Mouse (Mus musculus) forebrain, embryonic 11.5 days (tissue): ENCODE measurements around the gene Gm28269. TPM values are rescaled to one million over a fixed set of nuclear protein-coding genes. Genes with fewer than 3 reads are reported as not detected.

Source experiments
- ATAC-seq: fragments of 200-750 bp; cut with Nextera tagmentation; replicated peaks from 2 replicates; pipeline ENCODE4 v1.8.0; 2017; ENCODE audit warnings: moderate TSS enrichment; ENCODE audit not compliant: low FRiP score
- DNase-seq: peaks from one replicate; pipeline ENCODE4 v3.0.0-alpha.2; 2017; ENCODE audit warnings: low spot score
- H3K27ac ChIP-seq: fragments of 300-500 bp; sonication (generic); 2 replicates; pipeline ENCODE4 v1.5.1; 2014; ENCODE audit warnings: low read depth, low read length
- H3K27me3 ChIP-seq: fragments of 300-500 bp; sonication (generic); 2 replicates; pipeline ENCODE4 v1.6.1; 2014; ENCODE audit warnings: mild to moderate bottlenecking, low read length, mixed read lengths; ENCODE audit not compliant: control insufficient read depth, insufficient read depth
- H3K36me3 ChIP-seq: fragments of 300-500 bp; sonication (generic); 2 replicates; pipeline ENCODE4 v1.6.1; 2014; ENCODE audit warnings: mild to moderate bottlenecking, low read length, moderate library complexity, mixed read lengths; ENCODE audit not compliant: control insufficient read depth, insufficient read depth
- H3K4me1 ChIP-seq: fragments of 300-500 bp; sonication (generic); replicated peaks from 2 replicates; pipeline ENCODE4 v1.6.1; 2014; ENCODE audit warnings: low read length, mixed read lengths; ENCODE audit not compliant: control insufficient read depth, insufficient read depth
- H3K4me2 ChIP-seq: fragments of 300-500 bp; sonication (generic); 2 replicates; pipeline ENCODE4 v1.6.1; 2014; ENCODE audit warnings: low read depth, mild to moderate bottlenecking, low read length, moderate library complexity, mixed read lengths; ENCODE audit not compliant: severe bottlenecking
- H3K4me3 ChIP-seq: fragments of 300-500 bp; sonication (generic); 2 replicates; pipeline ENCODE4 v1.5.1; 2014; ENCODE audit warnings: low read depth, low read length
- H3K9ac ChIP-seq: fragments of 300-500 bp; sonication (generic); 2 replicates; pipeline ENCODE4 v1.6.1; 2014; ENCODE audit warnings: low read length
- H3K9me3 ChIP-seq: fragments of 300-500 bp; sonication (generic); 2 replicates; pipeline ENCODE4 v1.6.1; 2016; ENCODE audit warnings: low read length, mixed read lengths; ENCODE audit not compliant: control insufficient read depth
- WGBS: fragments of 180-500 bp; shearing (Covaris S2); extraction: QIAGEN DNeasy Blood & Tissue Kit; methylation state at CpG from one replicate; pipeline ENCODE4 v1.1.7; 2014; 5-methylcytosine and 5-hydroxymethylcytosine counted together
- polyA plus RNA-seq: library from polyadenylated mRNA; unstranded; fragments of >200 nt; fragmentation: Nextera tagmentation; extraction: Ambion mirVana; gene quantifications from 2 replicates; pipeline ENCODE4 v1.2.1, GENCODE M21; 2014

Gene Gm28269
- polyA plus RNA-seq = not detected in 2 replicates

- Histone ChIP-seq H3K4me1 (no peaks in the 10 kb centered on the region), H3K27ac (no peak within 1 kb of the TSS), H3K4me3 (no peak within 1 kb of the TSS), H3K27me3 (no peaks in the 10 kb centered on the region), H3K36me3 (no peaks in the 10 kb centered on the region), H3K4me2 (no peak within 1 kb of the TSS), H3K9ac (no peak within 1 kb of the TSS), H3K9me3 (no peaks in the 10 kb centered on the region)
- ATAC-seq (no peak), DNase-seq (no peak)
These were observed at the start of gene Gm28269 for GRCm38 (mm10) chrX:21744997-21745396. Gene Gm28269 (minus strand): TSS chrX:21745097.

GRCm38 (mm10) chrX:21716885-21717284, 28.0 kb downstream of the Gm28269 start:
- Histone ChIP-seq H3K4me3 (no peak overlapping the region), H3K9ac (no peak overlapping the region), H3K4me1 (no peaks in the 10 kb centered on the region), H3K9me3 (no peaks in the 10 kb centered on the region), H3K4me2 (no peak overlapping the region), H3K27me3 (no peaks in the 10 kb centered on the region), H3K36me3 (no peaks in the 10 kb centered on the region), H3K27ac (no peak overlapping the region)
- WGBS = 87% methylated on average over 2 of the region's 2 CpGs
- DNase-seq = no peak
- no peak for ATAC-seq

- Histone ChIP-seq H3K27ac (no peak overlapping the region), H3K27me3 (no peaks in the 10 kb centered on the region), H3K9me3 (no peaks in the 10 kb centered on the region), H3K4me3 (no peak overlapping the region), H3K4me1 (no peaks in the 10 kb centered on the region), H3K36me3 (no peaks in the 10 kb centered on the region), H3K9ac (no peak overlapping the region), H3K4me2 (no peak overlapping the region)
- 57% methylated on average over 5 of the region's 5 CpGs for WGBS
- DNase-seq = no peak
- no peak for ATAC-seq
These were observed 29.6 kb downstream of the Gm28269 start for GRCm38 (mm10) chrX:21715293-21715692.

GRCm38 (mm10) chrX:21714829-21715228, 30.1 kb downstream of the Gm28269 start, which contains the start of gene Slc6a14:
Gene Slc6a14 (plus strand): TSS chrX:21714896.
- WGBS = 59% methylated on average over 7 of the region's 7 CpGs

GRCm38 (mm10) chrX:21704470-21704869, 40.4 kb downstream of the Gm28269 start:
- DNase-seq = no peak
- Histone ChIP-seq H3K9me3 (no peaks in the 10 kb centered on the region), H3K4me1 (no peaks in the 10 kb centered on the region), H3K27me3 (no peaks in the 10 kb centered on the region), H3K36me3 (no peaks in the 10 kb centered on the region), H3K4me2 (no peak overlapping the region), H3K4me3 (no peak overlapping the region), H3K9ac (no peak overlapping the region), H3K27ac (no peak overlapping the region)
- WGBS = 83% methylated on average over 1 of the region's 1 CpGs
- ATAC-seq = no peak

More at GRCm38 (mm10) chrX:21714829-21715228, 30.1 kb downstream of the Gm28269 start, which contains the start of gene Slc6a14:
- Histone ChIP-seq H3K9ac (no peak within 1 kb of the TSS), H3K27ac (no peak within 1 kb of the TSS), H3K9me3 (no peaks in the 10 kb centered on the region), H3K36me3 (no peaks in the 10 kb centered on the region), H3K4me1 (no peaks in the 10 kb centered on the region), H3K4me2 (no peak within 1 kb of the TSS), H3K4me3 (no peak within 1 kb of the TSS), H3K27me3 (no peaks in the 10 kb centered on the region)
- no peak for ATAC-seq
- no peak for DNase-seq

GRCm38 (mm10) chrX:21701646-21702045, 43.3 kb downstream of the Gm28269 start:
- Histone ChIP-seq H3K4me1 (no peaks in the 10 kb centered on the region), H3K27ac (no peak overlapping the region), H3K4me3 (no peak overlapping the region), H3K4me2 (no peak overlapping the region), H3K9ac (no peak overlapping the region), H3K27me3 (no peaks in the 10 kb centered on the region), H3K36me3 (no peaks in the 10 kb centered on the region), H3K9me3 (no peaks in the 10 kb centered on the region)
- WGBS = 77% methylated on average over 4 of the region's 4 CpGs
- ATAC-seq (no peak), DNase-seq (no peak)

- ATAC-seq (no peak), DNase-seq (no peak)
- Histone ChIP-seq H3K9me3 (no peaks in the 10 kb centered on the region), H3K36me3 (no peaks in the 10 kb centered on the region), H3K9ac (no peak overlapping the region), H3K4me1 (no peaks in the 10 kb centered on the region), H3K27ac (no peak overlapping the region), H3K4me3 (no peak overlapping the region), H3K4me2 (no peak overlapping the region), H3K27me3 (no peaks in the 10 kb centered on the region)
- WGBS = 92% methylated on average over 3 of the region's 3 CpGs
These were observed 49.2 kb downstream of the Gm28269 start for GRCm38 (mm10) chrX:21695687-21696086.

GRCm38 (mm10) chrX:21695220-21695619, 49.7 kb downstream of the Gm28269 start:
- no peaks in the 10 kb centered on the region for H3K4me1 ChIP-seq
- no peak overlapping the region for H3K4me2 ChIP-seq
- no peak overlapping the region for H3K4me3 ChIP-seq
- H3K36me3 ChIP-seq = no peaks in the 10 kb centered on the region
- H3K9ac ChIP-seq = no peak overlapping the region
- 76% methylated on average over 6 of the region's 6 CpGs for WGBS
- no peak for ATAC-seq
- H3K27ac ChIP-seq = no peak overlapping the region
- DNase-seq = no peak
- no peaks in the 10 kb centered on the region for H3K9me3 ChIP-seq
- H3K27me3 ChIP-seq = no peaks in the 10 kb centered on the region
